Mouse (Mus musculus): ENCODE results near the gene 1700023F06Rik. TPM values are rescaled to one million over a fixed set of nuclear protein-coding genes. Genes with fewer than 3 reads are reported as not detected.

The 1700023F06Rik gene
- not detected for total RNA-seq (2023)

GRCm38 (mm10) chr11:103208458-103208857, at the start of gene 1700023F06Rik:
1700023F06Rik (minus strand) TSS chr11:103208558.

GRCm38 (mm10) chr11:103217790-103218516, 9.6 kb upstream of the 1700023F06Rik start, which contains the start of gene Spata32:
Spata32 (minus strand) TSS chr11:103218432.

GRCm38 (mm10) chr11:103170494-103171285, 37.7 kb downstream of the 1700023F06Rik start, which contains the start of gene Fmnl1:
Fmnl1 (plus strand) TSS chr11:103171107.

Other genes starting within 250 kb of the 1700023F06Rik start
- gene Nmt1, start 180.4 kb downstream of the 1700023F06Rik start, total RNA-seq (2023): 63.5 TPM
- gene Dcakd, start 180.2 kb downstream of the 1700023F06Rik start, total RNA-seq (2023): 15.8 TPM
- not detected for gene Plcd3, start 106.9 kb downstream of the 1700023F06Rik start, total RNA-seq (2023)
- gene Acbd4, start 106.9 kb downstream of the 1700023F06Rik start, total RNA-seq (2023): 41.5 TPM
- 129 TPM for gene Hexim1, start 92.3 kb downstream of the 1700023F06Rik start, total RNA-seq (2023)
- gene Hexim2, start 76.1 kb downstream of the 1700023F06Rik start, total RNA-seq (2023): 1.7 TPM
- gene Fmnl1, start 37.5 kb downstream of the 1700023F06Rik start, total RNA-seq (2023): 392 TPM
- not detected for gene Spata32, start 9.9 kb upstream of the 1700023F06Rik start, total RNA-seq (2023)
- 69.7 TPM for gene Map3k14, start 58.9 kb upstream of the 1700023F06Rik start, total RNA-seq (2023)
- gene Arhgap27, start 155.1 kb upstream of the 1700023F06Rik start, total RNA-seq (2023): 71.4 TPM
- gene Plekhm1, start 204.1 kb upstream of the 1700023F06Rik start, total RNA-seq (2023): 36.6 TPM